Mouse (Mus musculus) cerebellum, postnatal 4 days (tissue): ENCODE data around the gene Pax7.

Experiments
- DNase-seq, 2 experiments: peaks; one replicate each; pipeline ENCODE4 v3.0.0; 2022; ENCODE audit warnings: low spot score in 2 of 2, mixed read lengths in 1 of 2

Pax7 gene

GRCm38 (mm10) chr4:139831501-139832230, 1.7 kb downstream of the Pax7 start:
- DNase-seq = no peak

GRCm38 (mm10) chr4:139830581-139831387, 2.5 kb downstream of the Pax7 start:
- no peak for DNase-seq

GRCm38 (mm10) chr4:139830053-139830452, 3.3 kb downstream of the Pax7 start:
- no peak for DNase-seq

GRCm38 (mm10) chr4:139828871-139829590, 4.3 kb downstream of the Pax7 start:
- DNase-seq = no peak

- no peak for DNase-seq
Observed at GRCm38 (mm10) chr4:139828283-139828678, 5.0 kb downstream of the Pax7 start.

GRCm38 (mm10) chr4:139827501-139828282, 5.6 kb downstream of the Pax7 start:
- no peak for DNase-seq

- no peak for DNase-seq
Observed at GRCm38 (mm10) chr4:139826231-139826630, 7.1 kb downstream of the Pax7 start.

- no peak for DNase-seq
Observed at GRCm38 (mm10) chr4:139825326-139826112, 7.8 kb downstream of the Pax7 start.

- no peak for DNase-seq
Observed at GRCm38 (mm10) chr4:139824572-139825325, 8.6 kb downstream of the Pax7 start.

- DNase-seq = no peak
Observed at GRCm38 (mm10) chr4:139823870-139824472, 9.4 kb downstream of the Pax7 start.

- DNase-seq = no peak
Observed at GRCm38 (mm10) chr4:139823138-139823869, 10.0 kb downstream of the Pax7 start.

GRCm38 (mm10) chr4:139822214-139823137, 10.9 kb downstream of the Pax7 start:
- DNase-seq = no peak

GRCm38 (mm10) chr4:139821491-139822160, 11.7 kb downstream of the Pax7 start:
- DNase-seq = no peak

- no peak for DNase-seq
Observed at GRCm38 (mm10) chr4:139821071-139821470, 12.3 kb downstream of the Pax7 start.

GRCm38 (mm10) chr4:139819411-139820030, 13.8 kb downstream of the Pax7 start:
- no peak for DNase-seq

GRCm38 (mm10) chr4:139818163-139818562, 15.2 kb downstream of the Pax7 start:
- DNase-seq = no peak
